Mouse (Mus musculus) MEL (cell line): ENCODE data around the gene Ch25h.

Experiments
- CTCF ChIP-seq, 3 experiments: IDR thresholded peaks in 2 of 3; conservative IDR thresholded peaks in 1 of 3; 2 replicates each; pipeline ENCODE4 v1.5.1; 2011 to 2012; ENCODE audit warnings: low read length in 3 of 3, low read depth in 2 of 3, mild to moderate bottlenecking in 2 of 3, improper control_type of control experiment in 1 of 3, inconsistent platforms in 1 of 3, mixed read lengths in 1 of 3, moderate library complexity in 1 of 3; ENCODE audit not compliant: control insufficient read depth in 1 of 3, insufficient read depth in 1 of 3, poor library complexity in 1 of 3, severe bottlenecking in 1 of 3
- KAT2A ChIP-seq: conservative IDR thresholded peaks from 2 replicates; pipeline ENCODE4 v1.6.1; 2012; ENCODE audit warnings: low read depth, low read length, improper control_type of control experiment, inconsistent platforms
- MAX ChIP-seq: IDR thresholded peaks from 2 replicates; pipeline ENCODE4 v1.6.1; 2011; ENCODE audit warnings: low read length, improper control_type of control experiment
- POLR2AphosphoS2 ChIP-seq: IDR thresholded peaks from 2 replicates; pipeline ENCODE4 v1.6.1; 2011; ENCODE audit warnings: low read length, improper control_type of control experiment
- RCOR1 ChIP-seq: IDR thresholded peaks from 2 replicates; pipeline ENCODE4 v1.6.1; 2012; ENCODE audit warnings: low read depth, mild to moderate bottlenecking, inconsistent platforms, low read length, improper control_type of control experiment

DNA sequence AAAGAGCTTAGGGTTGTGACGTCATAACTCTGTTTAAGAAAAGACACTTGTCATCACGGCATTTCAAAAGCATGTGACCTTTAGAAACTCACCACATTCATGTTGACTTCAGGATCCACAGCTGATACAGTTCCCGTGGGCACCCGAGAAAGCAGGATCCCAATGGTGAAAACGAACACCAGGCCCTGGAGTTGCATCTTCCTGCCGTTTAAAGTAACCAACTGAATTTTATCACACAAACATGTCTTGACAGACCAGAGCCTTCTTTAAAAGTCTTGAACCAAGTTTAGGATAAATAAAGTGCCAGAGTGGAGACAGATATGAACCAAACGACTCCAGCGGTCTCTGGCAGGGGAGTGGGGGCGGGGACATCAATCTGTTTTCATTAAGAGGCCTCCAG is 49.7 kb upstream of the Ch25h start:
- TF ChIP-seq CTCF (IDR thresholded peaks at IDR 0.05 in 2 of 3, conservative IDR thresholded peaks at IDR 0.05 in 1 of 3; ENCODE audit: control insufficient read depth in 1 of 3, insufficient read depth in 1 of 3, low read depth in 2 of 3, low read length in 3 of 3, poor library complexity in 1 of 3, severe bottlenecking in 1 of 3) (no peak), MAX (no peak), POLR2AphosphoS2 (no peak), KAT2A (no peak), RCOR1 (no peak)
